Mouse (Mus musculus) midbrain, embryonic 14.5 days (tissue): ENCODE data around the gene Hes6. TPM values are rescaled to one million over a fixed set of nuclear protein-coding genes. Genes with fewer than 3 reads are reported as not detected.

Experiments used
- ATAC-seq: fragments of 200-750 bp; cut with Nextera tagmentation; 2 replicates; pipeline ENCODE4 v1.8.0; 2017; ENCODE audit warnings: moderate number of reproducible peaks, moderate library complexity; ENCODE audit not compliant: low FRiP score, low TSS enrichment
- DNase-seq: peaks from one replicate; pipeline ENCODE4 v3.0.0-alpha.2; 2015
- H3K27ac ChIP-seq: fragments of 300-500 bp; sonication (generic); replicated peaks from 2 replicates; pipeline ENCODE4 v1.5.1; 2014; ENCODE audit warnings: mild to moderate bottlenecking, low read depth, low read length, moderate library complexity
- H3K27me3 ChIP-seq: fragments of 300-500 bp; sonication (generic); 2 replicates; pipeline ENCODE4 v1.6.1; 2014; ENCODE audit warnings: low read length, control low read depth, mixed read lengths; ENCODE audit not compliant: control insufficient read depth, insufficient read depth
- H3K36me3 ChIP-seq: fragments of 300-500 bp; sonication (generic); 2 replicates; pipeline ENCODE4 v1.6.1; 2014; ENCODE audit warnings: low read length, control low read depth; ENCODE audit not compliant: control insufficient read depth, insufficient read depth
- H3K4me1 ChIP-seq: fragments of 300-500 bp; sonication (generic); 2 replicates; pipeline ENCODE4 v1.6.1; 2014; ENCODE audit warnings: mild to moderate bottlenecking, antibody characterized with exemption, low read length, control low read depth; ENCODE audit not compliant: control insufficient read depth, insufficient read depth
- H3K4me2 ChIP-seq: fragments of 300-500 bp; sonication (generic); 2 replicates; pipeline ENCODE4 v1.6.1; 2014; ENCODE audit warnings: mild to moderate bottlenecking, low read length, moderate library complexity
- H3K4me3 ChIP-seq: fragments of 300-500 bp; sonication (generic); replicated peaks from 2 replicates; pipeline ENCODE4 v1.5.1; 2014; ENCODE audit warnings: low read depth, low read length
- H3K9ac ChIP-seq: fragments of 300-500 bp; sonication (generic); replicated peaks from 2 replicates; pipeline ENCODE4 v1.6.1; 2014; ENCODE audit warnings: mild to moderate bottlenecking, low read length, moderate library complexity
- H3K9me3 ChIP-seq: fragments of 300-500 bp; sonication (generic); 2 replicates; pipeline ENCODE4 v1.6.1; 2016; ENCODE audit warnings: low read length, control low read depth, mixed read lengths; ENCODE audit not compliant: control insufficient read depth
- WGBS: fragments of 180-500 bp; shearing (Covaris S2); extraction: QIAGEN DNeasy Blood & Tissue Kit; methylation state at CpG from one replicate; pipeline ENCODE4 v1.1.7; 2014; 5-methylcytosine and 5-hydroxymethylcytosine counted together
- polyA plus RNA-seq: library from polyadenylated mRNA; unstranded; fragments of >200 nt; fragmentation: Nextera tagmentation; extraction: Ambion mirVana; gene quantifications from 2 replicates; pipeline ENCODE4 v1.2.1, GENCODE M21; 2014

Gene Hes6
- polyA plus RNA-seq, 1 experiment from 2014 or later, result 214 TPM

- 35% methylated on average over 1 of the region's 1 CpGs for WGBS
- no peaks in the 10 kb centered on the region for H3K27me3 ChIP-seq
- no peak overlapping the region for H3K27ac ChIP-seq
- no peak overlapping the region for H3K4me2 ChIP-seq
- ATAC-seq, result no peak
- no peaks in the 10 kb centered on the region for H3K36me3 ChIP-seq
- no peaks in the 10 kb centered on the region for H3K4me1 ChIP-seq
- H3K4me3 ChIP-seq, result no peak overlapping the region
- H3K9me3 ChIP-seq, result no peaks in the 10 kb centered on the region
- DNase-seq, result no peak
- no peak overlapping the region for H3K9ac ChIP-seq
Measured at GRCm38 (mm10) chr1:91404976-91405375, 8.9 kb downstream of the Hes6 start.

GRCm38 (mm10) chr1:91398260-91399062 lies 15.4 kb downstream of the Hes6 start, which contains the start of gene Ilkap:
TSS of gene Ilkap (minus strand) at chr1:91398815.
- H3K9ac ChIP-seq, result peak within 1 kb of the TSS; percentile 88
- H3K4me3 ChIP-seq, result peak within 1 kb of the TSS; percentile 88
- ATAC-seq (peak; percentile 97), DNase-seq (peak; percentile 95)
- peaks cover 9% of the 10 kb centered on the region; the same call in 1 of the 2 replicates for H3K36me3 ChIP-seq
- H3K27me3 ChIP-seq, result no peaks in the 10 kb centered on the region
- under 1% methylated on average over 91 of the region's 91 CpGs for WGBS
- H3K9me3 ChIP-seq, result no peaks in the 10 kb centered on the region
- H3K4me1 ChIP-seq, result peaks cover 22% of the 10 kb centered on the region
- peak within 1 kb of the TSS; percentile 90 for H3K27ac ChIP-seq
- H3K4me2 ChIP-seq, result peak within 1 kb of the TSS; percentile 97

GRCm38 (mm10) chr1:91397927-91398259 lies 15.9 kb downstream of the Hes6 start:
- H3K9ac ChIP-seq, result peak overlapping the region; percentile 88
- H3K9me3 ChIP-seq, result no peaks in the 10 kb centered on the region
- H3K27ac ChIP-seq, result peak overlapping the region; percentile 90
- H3K4me1 ChIP-seq, result peaks cover 22% of the 10 kb centered on the region
- peaks cover 10% of the 10 kb centered on the region for H3K36me3 ChIP-seq
- no peaks in the 10 kb centered on the region for H3K27me3 ChIP-seq
- peak overlapping the region; percentile 88 for H3K4me3 ChIP-seq
- ATAC-seq (no peak), DNase-seq (no peak)
- H3K4me2 ChIP-seq, result peak overlapping the region; percentile 97
- under 1% methylated on average over 12 of the region's 12 CpGs for WGBS

- no peaks in the 10 kb centered on the region for H3K27me3 ChIP-seq
Measured at GRCm38 (mm10) chr1:91390369-91390768, 23.5 kb downstream of the Hes6 start.

GRCm38 (mm10) chr1:91381091-91381471 lies 32.8 kb downstream of the Hes6 start:
- 96% methylated on average over 4 of the region's 4 CpGs for WGBS
- Histone ChIP-seq H3K36me3 (peaks cover 93% of the 10 kb centered on the region), H3K9me3 (no peaks in the 10 kb centered on the region), H3K9ac (no peak overlapping the region), H3K4me1 (no peaks in the 10 kb centered on the region), H3K4me3 (no peak overlapping the region), H3K27me3 (no peaks in the 10 kb centered on the region), H3K27ac (no peak overlapping the region), H3K4me2 (no peak overlapping the region)
- ATAC-seq (no peak), DNase-seq (no peak)

More at GRCm38 (mm10) chr1:91390369-91390768, 23.5 kb downstream of the Hes6 start:
- Histone ChIP-seq H3K9me3 (no peaks in the 10 kb centered on the region), H3K4me2 (no peak overlapping the region), H3K9ac (no peak overlapping the region), H3K36me3 (peaks cover 74% of the 10 kb centered on the region), H3K4me3 (no peak overlapping the region), H3K27ac (no peak overlapping the region), H3K4me1 (0 out of 2 replicates have a peak, but pooled peaks cover 3% of the 10 kb centered on the region)
- DNase-seq (no peak), ATAC-seq (no peak)
- 96% methylated on average over 5 of the region's 5 CpGs for WGBS

- Histone ChIP-seq H3K27me3 (no peaks in the 10 kb centered on the region), H3K36me3 (peaks cover 94% of the 10 kb centered on the region), H3K9ac (no peak overlapping the region), H3K4me1 (no peaks in the 10 kb centered on the region), H3K27ac (no peak overlapping the region), H3K4me2 (no peak overlapping the region), H3K4me3 (no peak overlapping the region), H3K9me3 (no peaks in the 10 kb centered on the region)
- DNase-seq, result peak; percentile 91
- ATAC-seq, result no peak; the same call in 1 of the 2 replicates
- WGBS, result 62% methylated on average over 7 of the region's 7 CpGs
Measured at GRCm38 (mm10) chr1:91380453-91381090, 33.3 kb downstream of the Hes6 start.

GRCm38 (mm10) chr1:91373414-91373835 lies 40.4 kb downstream of the Hes6 start:
- no peaks in the 10 kb centered on the region for H3K27me3 ChIP-seq
- no peaks in the 10 kb centered on the region for H3K4me1 ChIP-seq
- no peak for ATAC-seq
- H3K9me3 ChIP-seq, result no peaks in the 10 kb centered on the region
- DNase-seq, result no peak
- H3K4me2 ChIP-seq, result no peak overlapping the region
- whole genome bisulfite sequencing, result 92% methylated on average over 6 of the region's 6 CpGs
- no peak overlapping the region for H3K27ac ChIP-seq
- H3K9ac ChIP-seq, result no peak overlapping the region
- peaks cover 85% of the 10 kb centered on the region for H3K36me3 ChIP-seq
- H3K4me3 ChIP-seq, result no peak overlapping the region

- WGBS, result 91% methylated on average over 23 of the region's 23 CpGs
- ATAC-seq (no peak), DNase-seq (no peak)
- Histone ChIP-seq H3K4me3 (no peak overlapping the region), H3K27me3 (peaks cover 11% of the 10 kb centered on the region; the same call in 1 of the 2 replicates), H3K4me1 (peaks cover 4% of the 10 kb centered on the region; the same call in 1 of the 2 replicates), H3K36me3 (peaks cover 52% of the 10 kb centered on the region), H3K9ac (no peak overlapping the region), H3K4me2 (no peak overlapping the region), H3K27ac (no peak overlapping the region), H3K9me3 (no peaks in the 10 kb centered on the region)
Measured at GRCm38 (mm10) chr1:91370055-91370454, 43.8 kb downstream of the Hes6 start.
